Mouse (Mus musculus) monocyte, adult 2 months (primary cell): Measurements from ENCODE around the gene Zfp704.

Experiments
- DNase-seq, 2 experiments: peaks; one replicate each; pipeline ENCODE4 v3.0.0; 2022; ENCODE audit warnings: low spot score in 2 of 2, low read depth in 1 of 2

Zfp704 gene

DNA sequence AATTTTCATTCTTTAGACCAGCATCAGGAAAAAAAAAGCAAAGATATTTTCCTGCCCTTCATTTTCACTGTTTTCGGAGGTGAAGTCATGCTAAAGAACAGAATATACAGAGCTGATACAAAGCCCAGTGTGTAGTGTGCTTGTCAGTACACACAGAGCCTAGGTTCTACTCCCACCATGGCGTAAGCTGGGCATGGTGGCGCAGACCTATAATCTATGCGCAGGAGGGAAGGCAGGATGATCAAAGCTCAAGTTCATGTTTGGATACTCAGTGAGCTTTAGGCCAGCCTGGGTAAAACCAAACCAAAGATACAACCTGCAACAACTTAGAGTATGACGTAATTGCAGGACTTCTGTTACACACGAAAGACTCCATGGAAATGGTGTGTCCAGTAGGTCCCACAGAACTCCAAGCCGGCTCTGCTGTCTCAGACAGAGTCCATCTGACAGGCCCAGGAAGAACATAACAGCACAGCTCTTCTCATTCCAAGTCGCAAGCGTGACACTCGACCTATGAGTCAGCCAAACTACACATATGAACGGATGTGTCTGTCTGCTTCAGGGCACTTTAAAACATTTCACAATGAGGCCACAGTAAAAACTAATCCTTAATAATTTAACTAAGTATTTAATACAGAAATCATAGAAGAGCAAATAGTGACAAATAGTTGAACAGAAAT, 47.1 kb downstream of the Zfp704 start:
- DNase-seq, result no peak

DNA sequence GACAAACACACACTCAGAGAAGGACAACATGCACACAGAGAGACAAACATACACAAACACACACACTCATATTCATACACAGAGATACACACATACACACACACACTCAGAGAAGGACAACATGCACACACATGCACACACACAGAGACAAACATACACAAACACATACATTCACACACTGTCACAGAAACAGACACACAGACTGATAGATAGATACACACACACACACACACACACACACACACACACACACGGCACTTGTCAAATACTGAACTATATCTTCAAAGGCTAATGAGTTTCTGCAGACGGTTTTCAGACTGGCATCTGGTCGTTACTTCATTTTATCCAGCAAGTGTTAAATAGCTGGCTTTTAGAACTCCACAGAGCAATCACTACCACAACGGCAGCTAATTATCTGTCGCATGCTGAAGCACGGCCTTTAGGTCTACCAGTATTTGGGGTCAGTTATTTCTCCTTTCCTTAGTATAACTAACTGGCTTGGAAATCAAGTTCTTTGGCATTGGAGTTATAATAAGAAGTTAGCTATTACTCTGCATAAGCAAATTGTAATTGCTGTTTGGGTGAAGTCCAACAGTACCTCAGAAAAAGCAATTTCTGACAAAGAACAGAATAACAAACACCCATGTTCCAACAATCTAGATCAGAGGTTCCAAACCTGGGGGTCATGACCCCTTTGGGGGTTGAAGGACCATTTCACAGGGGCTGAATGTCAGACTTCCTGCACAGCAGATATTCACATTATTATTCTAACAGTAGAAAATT, 51.9 kb downstream of the Zfp704 start:
- DNase-seq, result no peak

DNA sequence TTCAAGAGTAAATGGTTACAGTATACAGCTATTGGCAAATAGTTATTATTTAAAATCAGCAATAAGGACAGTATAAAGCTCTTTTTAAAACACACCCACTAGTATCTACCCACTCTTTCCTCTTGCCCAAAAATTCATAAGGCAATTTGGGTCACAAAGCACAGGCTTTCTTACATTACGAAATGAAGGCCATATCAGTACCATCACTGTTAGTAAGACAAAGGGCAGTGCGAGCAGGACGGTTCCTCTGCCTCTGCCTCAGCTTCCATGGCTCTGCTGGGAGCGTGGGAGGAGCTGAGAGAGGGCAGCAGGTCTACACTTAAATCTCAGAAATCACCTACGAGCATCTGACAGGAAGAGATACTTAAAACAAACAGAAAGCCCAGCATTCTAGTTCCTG, 53.7 kb downstream of the Zfp704 start:
- DNase-seq, result no peak

DNA sequence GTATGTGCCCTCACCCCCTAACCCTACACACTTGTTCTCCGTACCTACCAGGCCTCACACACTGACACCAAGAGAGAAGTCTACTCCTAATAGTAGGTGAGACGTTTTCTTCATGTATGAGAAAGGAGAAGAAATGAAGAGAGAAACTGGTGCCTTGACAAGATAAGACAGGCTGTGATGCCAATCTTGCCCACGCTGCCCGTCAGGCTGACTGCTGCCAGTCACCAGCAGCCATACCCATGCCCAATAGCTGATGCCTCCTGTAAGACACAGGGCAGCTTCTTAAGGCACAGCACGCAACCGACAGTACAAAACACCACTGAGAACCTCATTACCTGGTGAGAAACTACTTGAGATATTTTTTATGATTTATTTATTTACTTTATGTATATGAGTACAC, 55.0 kb downstream of the Zfp704 start:
- DNase-seq, result no peak

DNA sequence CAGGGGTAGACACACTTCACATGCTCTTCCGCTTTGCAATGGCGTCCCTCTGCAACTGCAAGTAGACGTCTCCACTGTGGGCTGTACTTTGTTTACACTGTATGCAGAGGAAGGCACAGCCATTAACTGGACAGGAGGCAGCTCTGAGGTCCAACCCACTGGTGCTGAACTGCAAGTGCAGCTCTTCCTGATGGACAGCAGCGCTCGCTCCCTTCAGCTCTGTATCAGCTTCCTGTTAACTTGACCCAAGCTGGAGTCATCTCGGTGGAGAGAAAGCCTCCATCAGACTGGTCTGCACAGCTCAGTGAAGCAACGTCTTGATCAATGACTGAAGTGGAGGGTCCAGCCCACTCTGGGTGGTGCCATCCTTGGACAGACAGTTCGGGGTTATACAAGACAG, 57.6 kb downstream of the Zfp704 start:
- no peak for DNase-seq

DNA sequence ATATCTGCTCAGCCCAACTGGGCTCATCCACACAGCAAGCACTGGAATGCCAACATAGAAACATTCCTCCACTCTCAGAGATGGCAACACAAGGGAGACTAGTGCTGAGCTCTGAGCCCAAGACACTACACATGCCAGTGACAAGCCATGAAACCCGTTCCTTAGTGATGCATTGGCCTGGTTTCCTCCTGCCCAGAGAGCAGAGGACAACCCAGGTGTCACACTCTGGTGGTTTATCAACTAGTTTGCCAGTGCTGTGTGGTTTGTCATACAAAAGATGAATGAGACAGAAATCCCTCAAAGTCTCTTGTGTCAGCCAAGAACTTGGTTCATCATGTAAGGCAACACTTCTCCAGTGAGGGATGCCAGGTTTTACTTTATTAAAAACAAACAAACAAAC, 59.0 kb downstream of the Zfp704 start:
- no peak for DNase-seq

DNA sequence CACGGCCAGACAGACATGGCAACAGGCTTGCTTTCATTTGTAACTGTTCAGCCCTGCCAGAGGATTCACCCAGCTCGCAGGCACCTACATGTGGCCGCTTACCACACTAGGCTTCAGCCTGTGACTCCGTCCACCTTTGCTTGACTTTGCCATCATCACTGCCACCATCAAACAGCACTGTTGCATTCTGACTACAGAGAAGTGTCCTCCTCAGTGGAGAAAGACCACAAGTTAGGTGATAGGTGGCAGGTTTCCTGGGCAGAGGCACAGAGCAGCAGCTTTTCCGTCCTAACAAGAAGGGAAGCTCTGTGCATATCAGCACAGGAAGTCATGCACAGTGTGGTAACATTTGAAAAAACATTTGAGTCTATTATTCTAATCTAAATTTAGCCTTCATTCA, 60.1 kb downstream of the Zfp704 start:
- DNase-seq, result no peak

DNA sequence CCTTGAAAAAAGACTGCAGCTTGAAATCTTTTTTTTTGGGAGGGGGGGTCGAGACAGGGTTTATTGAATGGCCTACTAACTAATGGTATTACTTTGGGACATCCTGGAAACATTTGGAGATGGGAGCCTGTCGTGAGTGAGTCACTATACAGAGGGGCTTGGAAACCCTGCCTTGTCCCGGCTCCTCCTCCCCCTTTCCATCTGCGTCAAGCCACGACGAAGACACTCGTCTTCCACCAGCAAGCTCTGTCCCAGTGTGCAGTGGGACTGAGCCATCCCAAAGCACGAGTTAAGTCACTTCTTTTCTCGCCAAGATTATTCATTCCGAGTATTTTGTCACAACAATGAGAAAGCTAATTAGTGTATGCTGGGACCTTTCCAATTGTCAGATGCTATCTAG, 61.7 kb downstream of the Zfp704 start:
- DNase-seq, result no peak

DNA sequence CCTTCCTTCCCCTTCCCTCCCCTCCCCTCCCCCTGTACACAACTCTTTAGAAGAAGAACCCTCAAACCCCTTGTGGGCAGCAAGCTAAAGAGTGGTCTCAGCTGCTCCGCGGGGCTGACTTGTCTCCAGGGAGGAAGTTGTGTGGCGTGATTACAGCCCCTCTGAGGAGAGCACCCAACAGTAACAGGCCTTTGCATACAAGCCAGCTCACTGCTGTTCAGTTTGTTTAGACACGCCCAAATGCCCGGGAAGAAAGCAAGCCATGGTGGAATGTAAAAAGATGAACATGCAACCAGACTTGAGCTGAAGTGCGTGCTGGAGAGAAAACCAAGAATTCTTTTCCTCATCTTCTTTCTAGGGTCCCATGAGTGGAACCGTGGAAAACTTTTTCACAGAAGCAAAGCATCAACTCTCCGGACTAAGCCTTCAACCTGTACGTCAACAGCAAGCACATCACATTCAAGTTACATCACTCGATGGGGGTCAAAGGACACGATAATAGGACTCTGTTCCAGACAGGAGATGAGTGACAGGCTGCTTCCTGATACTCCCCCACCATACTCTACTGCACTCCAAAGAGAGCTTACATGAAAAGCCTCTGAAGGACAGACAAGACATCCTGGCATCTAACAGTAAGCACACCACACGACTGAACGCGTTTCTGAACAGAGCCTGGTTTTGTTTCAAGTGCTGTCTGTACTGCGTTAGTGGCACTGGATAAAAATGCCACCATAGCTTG, 62.8 kb downstream of the Zfp704 start:
- DNase-seq, result no peak

DNA sequence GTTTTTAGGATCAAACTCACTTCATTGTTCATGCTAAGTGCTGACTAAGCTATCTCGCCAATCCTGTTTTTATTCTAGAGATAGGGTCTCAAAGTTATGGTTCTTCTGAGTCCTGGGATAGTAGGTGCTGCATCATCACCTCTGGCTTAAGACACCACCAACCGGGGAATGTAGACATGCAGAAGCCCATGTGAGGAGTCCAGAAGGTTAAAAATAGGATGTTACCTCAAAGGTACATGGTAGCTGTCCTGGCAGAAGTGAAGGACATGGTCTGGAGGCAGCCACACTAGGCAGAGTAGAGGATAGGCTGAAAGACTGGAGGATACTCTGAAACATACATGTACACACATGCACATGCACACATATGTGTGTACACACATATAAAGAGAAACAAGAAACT, 65.5 kb downstream of the Zfp704 start:
- no peak for DNase-seq

DNA sequence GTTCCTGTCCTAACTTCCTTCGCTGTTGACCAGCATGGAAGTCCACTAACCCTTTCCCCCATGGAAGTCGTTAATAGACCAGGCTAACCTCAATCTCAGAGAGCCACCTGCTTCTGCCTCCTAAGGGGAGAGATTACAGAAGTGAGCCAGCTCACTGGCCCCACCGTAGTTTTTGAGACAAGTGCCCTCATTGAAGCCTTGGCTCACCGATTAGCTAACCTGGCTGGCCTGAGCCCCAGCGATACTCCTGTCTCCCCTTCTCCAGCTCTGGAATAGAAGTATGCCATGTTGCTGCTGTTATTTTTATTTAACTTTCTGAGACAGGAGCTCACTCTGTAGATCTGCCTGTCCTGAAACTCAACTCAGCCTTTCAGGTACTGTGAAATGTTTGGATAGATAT, 66.0 kb downstream of the Zfp704 start:
- DNase-seq, result no peak

DNA sequence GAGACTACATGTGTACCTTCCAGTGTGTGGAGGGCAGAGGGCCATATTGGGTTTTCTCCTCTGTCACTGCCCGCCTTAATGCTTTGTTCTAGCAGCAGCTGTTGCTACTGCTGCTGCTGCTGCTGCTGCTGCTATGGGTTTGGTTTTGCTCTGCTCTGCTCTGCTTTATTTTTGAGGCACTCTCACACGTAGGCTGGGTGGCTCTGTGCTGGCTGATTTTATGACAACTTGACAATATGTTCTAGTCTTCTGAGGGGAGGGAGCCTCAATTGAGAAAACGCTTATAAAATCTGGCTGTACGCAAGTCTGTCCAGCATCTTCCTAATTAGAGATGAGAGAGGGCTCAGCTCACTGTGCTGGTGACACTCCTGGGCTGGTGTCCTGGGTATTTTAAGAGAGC, 66.4 kb downstream of the Zfp704 start:
- no peak for DNase-seq

DNA sequence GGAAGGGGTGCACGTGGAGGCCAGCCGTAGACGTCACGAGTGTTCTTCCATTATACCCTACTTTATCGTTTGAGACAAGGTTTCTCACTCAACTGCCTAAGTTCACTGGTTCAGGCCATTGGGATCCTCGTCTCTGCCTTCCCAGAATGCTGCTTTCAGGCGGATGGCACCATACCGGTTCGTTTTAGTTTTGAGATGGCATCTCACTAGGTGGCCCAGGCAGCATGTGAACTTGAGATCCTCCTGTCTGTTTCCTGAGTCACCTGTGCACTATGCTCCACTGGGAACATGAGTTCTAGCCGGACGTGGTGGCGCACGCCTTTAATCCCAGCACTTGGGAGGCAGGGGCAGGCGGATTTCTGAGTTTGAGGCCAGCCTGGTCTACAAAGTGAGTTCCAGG, 68.3 kb downstream of the Zfp704 start:
- no peak for DNase-seq

DNA sequence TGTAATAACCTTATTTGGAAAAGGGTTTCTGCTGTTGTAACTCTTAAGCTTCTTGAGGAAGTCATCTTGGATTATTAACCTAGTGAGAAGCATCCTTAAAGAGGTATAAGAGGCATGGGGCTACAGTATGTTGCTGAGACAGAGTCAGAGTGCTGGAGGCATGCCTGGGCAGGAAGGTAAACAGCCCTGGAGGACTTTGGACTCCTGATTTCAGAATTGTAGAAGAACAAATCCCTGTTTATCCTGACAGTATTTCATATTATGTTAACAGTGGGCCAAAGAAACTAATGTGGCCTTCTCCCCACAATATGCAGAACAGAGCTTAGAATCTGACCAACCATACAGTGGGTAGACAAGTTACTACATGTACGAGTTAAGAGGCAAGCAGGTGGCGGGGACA, 71.4 kb downstream of the Zfp704 start:
- DNase-seq, result no peak

DNA sequence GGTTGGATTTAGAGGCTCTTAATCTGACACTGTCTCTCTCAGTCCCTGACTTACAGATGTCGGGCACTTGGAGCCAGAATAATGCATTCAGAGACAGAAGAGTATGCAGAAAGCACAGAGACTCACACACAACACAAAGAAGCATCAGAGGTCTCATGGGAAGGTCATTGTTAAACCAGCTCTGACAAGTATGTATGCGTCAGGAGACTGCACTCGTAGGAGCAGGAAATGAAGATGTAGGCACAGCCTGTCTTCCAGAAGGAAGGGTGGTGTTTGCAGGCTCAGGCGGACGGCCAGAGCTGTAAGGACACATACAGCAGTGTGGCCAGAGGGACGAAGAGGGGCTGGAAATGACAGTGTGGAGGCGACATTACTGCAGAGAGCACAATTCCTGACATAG, 72.0 kb downstream of the Zfp704 start:
- no peak for DNase-seq

DNA sequence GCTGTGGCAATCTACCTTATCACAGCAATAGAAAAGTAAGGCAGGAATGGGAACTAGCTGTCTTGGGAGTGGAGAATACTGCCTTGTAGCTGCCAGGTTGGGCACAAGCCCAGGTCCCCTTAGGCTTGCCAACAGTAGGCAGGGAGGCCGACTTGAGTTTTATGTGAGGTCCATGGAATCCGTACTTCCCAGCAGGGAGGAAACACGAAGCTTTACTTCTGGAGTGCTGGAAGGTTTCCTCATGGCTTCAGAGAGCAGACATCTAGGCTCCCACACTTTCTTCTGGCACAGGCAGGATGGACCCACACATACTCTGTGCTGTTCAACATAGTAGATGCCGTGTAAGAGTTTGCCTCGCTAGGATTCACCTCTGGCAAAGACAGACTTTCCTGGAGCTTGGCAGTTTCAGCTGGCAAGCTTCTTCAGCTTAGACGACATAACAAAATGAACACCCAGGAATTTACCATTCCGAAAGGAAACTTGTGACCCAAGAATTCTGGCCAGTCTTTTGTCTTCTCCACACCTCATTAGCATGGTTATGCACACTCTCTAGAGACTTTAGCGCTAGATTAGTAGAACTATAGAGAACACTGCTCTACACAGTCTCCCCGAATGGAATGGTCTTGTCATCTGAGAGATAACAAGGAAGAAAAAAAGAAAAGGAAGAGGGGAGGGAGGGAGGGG, 79.6 kb downstream of the Zfp704 start:
- no peak for DNase-seq

DNA sequence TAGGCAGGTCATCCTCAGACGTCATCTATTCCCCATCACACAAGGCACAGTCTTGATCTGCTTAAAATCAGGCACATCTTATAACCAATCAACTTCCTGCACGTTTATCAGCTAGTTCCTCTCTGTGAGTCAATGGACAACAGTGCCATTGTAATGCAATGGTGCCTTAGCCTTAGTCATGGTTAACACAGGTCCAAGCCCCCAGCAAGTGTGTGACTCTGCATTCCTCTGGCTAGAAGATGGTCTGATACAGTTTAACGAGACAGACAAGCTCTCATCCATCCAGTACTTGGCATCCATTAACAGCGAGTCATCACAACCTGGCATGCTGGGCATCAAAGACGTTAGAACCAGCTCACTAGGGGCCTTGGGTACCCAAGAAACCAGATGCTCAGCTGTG, 85.5 kb downstream of the Zfp704 start:
- no peak for DNase-seq

DNA sequence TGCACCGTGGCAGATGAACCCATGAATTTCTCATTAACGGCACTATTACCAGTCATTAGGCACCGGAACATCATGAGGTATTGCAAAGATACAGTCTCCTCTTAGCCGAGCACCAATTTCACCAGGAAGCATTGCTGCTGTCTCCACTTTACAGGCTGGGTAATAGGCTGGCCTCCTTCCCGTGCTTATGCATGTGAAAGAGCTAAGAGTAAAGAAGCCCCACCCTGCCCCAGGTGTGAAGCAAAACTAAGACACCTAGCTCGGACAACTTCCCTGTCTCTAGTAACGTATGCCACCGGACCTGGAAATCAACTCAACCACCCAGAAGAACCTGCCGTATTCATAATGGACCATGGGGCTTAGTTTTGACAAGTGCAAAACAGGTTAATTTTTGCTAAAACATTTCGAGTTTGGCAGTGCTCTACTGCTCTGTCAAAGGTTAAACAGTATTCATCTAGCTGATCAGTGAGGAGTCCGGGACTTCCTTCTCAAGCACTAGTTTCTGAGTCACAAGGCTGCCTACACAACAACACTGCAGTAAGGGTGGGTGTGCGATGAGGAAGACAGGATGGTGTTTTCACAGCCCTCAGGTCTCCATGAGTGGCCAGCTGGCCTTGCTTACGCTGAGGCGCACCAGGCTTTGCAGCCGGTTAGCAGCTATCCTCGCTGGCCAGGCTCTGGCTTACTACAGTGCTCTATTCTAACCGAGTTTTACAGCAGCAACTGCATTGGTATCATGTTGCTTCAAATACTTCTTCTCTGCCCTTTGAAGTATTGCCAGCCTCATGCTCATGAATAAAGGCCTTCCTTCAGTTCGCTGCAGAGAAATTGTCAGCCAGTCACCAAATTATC, 86.6 kb downstream of the Zfp704 start:
- no peak for DNase-seq

DNA sequence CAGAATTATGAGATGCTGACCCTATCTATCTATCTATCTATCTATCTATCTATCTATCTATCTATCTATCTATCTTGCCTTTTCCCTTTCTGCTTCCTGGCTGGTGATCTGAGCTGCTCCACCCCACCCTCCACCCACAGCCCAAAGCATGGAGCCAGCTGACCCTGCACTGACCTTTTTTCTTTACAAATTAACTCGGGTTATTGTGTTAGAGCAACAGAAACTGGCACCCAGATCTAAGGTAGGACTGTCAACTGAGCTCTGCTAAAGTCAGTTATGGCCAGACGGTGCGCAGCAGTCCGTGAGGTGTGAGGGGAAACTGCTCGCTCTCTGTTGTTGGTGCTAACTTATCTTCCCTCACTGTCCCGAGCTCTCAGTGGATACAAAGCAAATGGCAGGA, 87.9 kb downstream of the Zfp704 start:
- no peak for DNase-seq

DNA sequence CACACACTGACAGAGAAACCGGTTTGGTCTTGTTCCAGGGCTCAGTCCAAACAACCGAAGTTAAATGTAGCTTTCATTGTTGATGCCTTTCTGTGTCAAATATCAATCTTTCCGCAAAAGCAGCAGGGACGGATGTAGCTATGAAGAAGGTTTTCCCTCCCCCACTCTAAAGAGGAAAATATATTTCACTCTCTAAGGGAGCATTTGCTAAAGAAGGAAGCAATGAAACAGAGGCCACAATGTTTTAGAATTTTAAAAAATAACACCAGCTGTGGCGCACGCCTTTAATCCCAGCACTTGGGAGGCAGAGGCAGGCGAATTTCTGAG, 89.2 kb downstream of the Zfp704 start:
- no peak for DNase-seq
